Mouse (Mus musculus): Measurements from ENCODE around the gene Slc35a1. TPM values are rescaled to one million over a fixed set of nuclear protein-coding genes. Genes with fewer than 3 reads are reported as not detected.

Slc35a1 gene
- polyA plus RNA-seq, 1 experiment from 2014 or later: 62.4 TPM

GRCm38 (mm10) chr4:34719421-34719820, 32.2 kb upstream of the Slc35a1 start:
- no peaks in the 10 kb centered on the region for H3K9me3 ChIP-seq (ENCODE audit: control insufficient read depth, low read length)
- ATAC-seq (ENCODE audit: low FRiP score) (no peak), DNase-seq (ENCODE audit: low spot score) (no peak)
- H3K4me2 ChIP-seq (replicated peaks; ENCODE audit: low read depth, low read length): no peak overlapping the region
- no peaks in the 10 kb centered on the region for H3K27me3 ChIP-seq (ENCODE audit: control insufficient read depth, insufficient read depth, low read length)
- no peak overlapping the region for H3K4me3 ChIP-seq (ENCODE audit: low read depth, low read length)
- no peak overlapping the region for H3K27ac ChIP-seq (ENCODE audit: low read depth, low read length)
- 97% methylated on average over 12 of the region's 12 CpGs for WGBS
- H3K36me3 ChIP-seq (ENCODE audit: control insufficient read depth, insufficient read depth, low read length): no peaks in the 10 kb centered on the region
- no peak overlapping the region for H3K9ac ChIP-seq (ENCODE audit: low read depth, low read length)
- no peaks in the 10 kb centered on the region for H3K4me1 ChIP-seq (replicated peaks; ENCODE audit: control insufficient read depth, insufficient read depth, low read length)

- H3K4me2 ChIP-seq (replicated peaks; ENCODE audit: low read depth, low read length): no peak overlapping the region
- H3K9ac ChIP-seq (ENCODE audit: low read depth, low read length): no peak overlapping the region
- no peak for ATAC-seq (ENCODE audit: low FRiP score)
- 97% methylated on average over 1 of the region's 1 CpGs for WGBS
- H3K9me3 ChIP-seq (ENCODE audit: control insufficient read depth, low read length): no peaks in the 10 kb centered on the region
- DNase-seq (ENCODE audit: low spot score): no peak
- H3K27ac ChIP-seq (ENCODE audit: low read depth, low read length): no peak overlapping the region
- H3K4me3 ChIP-seq (ENCODE audit: low read depth, low read length): no peak overlapping the region
- H3K27me3 ChIP-seq (ENCODE audit: control insufficient read depth, insufficient read depth, low read length): no peaks in the 10 kb centered on the region
- H3K4me1 ChIP-seq (replicated peaks; ENCODE audit: control insufficient read depth, insufficient read depth, low read length): no peaks in the 10 kb centered on the region
- no peaks in the 10 kb centered on the region for H3K36me3 ChIP-seq (ENCODE audit: control insufficient read depth, insufficient read depth, low read length)
Observed at GRCm38 (mm10) chr4:34715062-34715461, 27.8 kb upstream of the Slc35a1 start.

GRCm38 (mm10) chr4:34708127-34708526, 20.9 kb upstream of the Slc35a1 start:
- Histone ChIP-seq H3K4me1 (replicated peaks; ENCODE audit: control insufficient read depth, insufficient read depth, low read length) (no peaks in the 10 kb centered on the region), H3K9me3 (ENCODE audit: control insufficient read depth, low read length) (no peaks in the 10 kb centered on the region), H3K9ac (ENCODE audit: low read depth, low read length) (no peak overlapping the region), H3K36me3 (ENCODE audit: control insufficient read depth, insufficient read depth, low read length) (no peaks in the 10 kb centered on the region), H3K27ac (ENCODE audit: low read depth, low read length) (no peak overlapping the region), H3K4me2 (replicated peaks; ENCODE audit: low read depth, low read length) (no peak overlapping the region), H3K4me3 (ENCODE audit: low read depth, low read length) (no peak overlapping the region), H3K27me3 (ENCODE audit: control insufficient read depth, insufficient read depth, low read length) (no peaks in the 10 kb centered on the region)
- DNase-seq (ENCODE audit: low spot score) (no peak), ATAC-seq (ENCODE audit: low FRiP score) (no peak)
- 84% methylated on average over 3 of the region's 3 CpGs for WGBS

- Histone ChIP-seq H3K4me3 (ENCODE audit: low read depth, low read length) (no peak overlapping the region), H3K4me2 (replicated peaks; ENCODE audit: low read depth, low read length) (no peak overlapping the region), H3K4me1 (replicated peaks; ENCODE audit: control insufficient read depth, insufficient read depth, low read length) (no peaks in the 10 kb centered on the region), H3K9me3 (ENCODE audit: control insufficient read depth, low read length) (no peaks in the 10 kb centered on the region), H3K36me3 (ENCODE audit: control insufficient read depth, insufficient read depth, low read length) (no peaks in the 10 kb centered on the region), H3K27ac (ENCODE audit: low read depth, low read length) (no peak overlapping the region), H3K27me3 (ENCODE audit: control insufficient read depth, insufficient read depth, low read length) (no peaks in the 10 kb centered on the region), H3K9ac (ENCODE audit: low read depth, low read length) (no peak overlapping the region)
- 73% methylated on average over 3 of the region's 3 CpGs for WGBS
- DNase-seq (ENCODE audit: low spot score): no peak
- no peak for ATAC-seq (ENCODE audit: low FRiP score)
Observed at GRCm38 (mm10) chr4:34707248-34707647, 20.0 kb upstream of the Slc35a1 start.

- no peak overlapping the region for H3K4me3 ChIP-seq (ENCODE audit: low read depth, low read length)
- DNase-seq (ENCODE audit: low spot score): no peak
- no peak for ATAC-seq (ENCODE audit: low FRiP score)
- no peaks in the 10 kb centered on the region for H3K36me3 ChIP-seq (ENCODE audit: control insufficient read depth, insufficient read depth, low read length)
- H3K4me1 ChIP-seq (replicated peaks; ENCODE audit: control insufficient read depth, insufficient read depth, low read length): no peaks in the 10 kb centered on the region
- H3K27me3 ChIP-seq (ENCODE audit: control insufficient read depth, insufficient read depth, low read length): no peaks in the 10 kb centered on the region
- H3K9ac ChIP-seq (ENCODE audit: low read depth, low read length): no peak overlapping the region
- 72% methylated on average over 4 of the region's 4 CpGs for WGBS
- no peaks in the 10 kb centered on the region for H3K9me3 ChIP-seq (ENCODE audit: control insufficient read depth, low read length)
- H3K27ac ChIP-seq (ENCODE audit: low read depth, low read length): no peak overlapping the region
- H3K4me2 ChIP-seq (replicated peaks; ENCODE audit: low read depth, low read length): no peak overlapping the region
Observed at GRCm38 (mm10) chr4:34703029-34703428, 15.8 kb upstream of the Slc35a1 start.

- WGBS: 97% methylated on average over 11 of the region's 11 CpGs
- ATAC-seq (ENCODE audit: low FRiP score): no peak
- Histone ChIP-seq H3K9me3 (ENCODE audit: control insufficient read depth, low read length) (no peaks in the 10 kb centered on the region), H3K4me3 (ENCODE audit: low read depth, low read length) (no peak overlapping the region), H3K4me2 (replicated peaks; ENCODE audit: low read depth, low read length) (no peak overlapping the region), H3K4me1 (replicated peaks; ENCODE audit: control insufficient read depth, insufficient read depth, low read length) (no peaks in the 10 kb centered on the region), H3K36me3 (ENCODE audit: control insufficient read depth, insufficient read depth, low read length) (no peaks in the 10 kb centered on the region), H3K27ac (ENCODE audit: low read depth, low read length) (no peak overlapping the region), H3K27me3 (ENCODE audit: control insufficient read depth, insufficient read depth, low read length) (no peaks in the 10 kb centered on the region), H3K9ac (ENCODE audit: low read depth, low read length) (no peak overlapping the region)
- no peak for DNase-seq (ENCODE audit: low spot score)
Observed at GRCm38 (mm10) chr4:34702231-34702630, 15.0 kb upstream of the Slc35a1 start.

- Histone ChIP-seq H3K9me3 (ENCODE audit: control insufficient read depth, low read length) (no peaks in the 10 kb centered on the region), H3K4me3 (ENCODE audit: low read depth, low read length) (no peak overlapping the region), H3K36me3 (ENCODE audit: control insufficient read depth, insufficient read depth, low read length) (no peaks in the 10 kb centered on the region), H3K9ac (ENCODE audit: low read depth, low read length) (no peak overlapping the region), H3K4me2 (replicated peaks; ENCODE audit: low read depth, low read length) (no peak overlapping the region), H3K27me3 (ENCODE audit: control insufficient read depth, insufficient read depth, low read length) (no peaks in the 10 kb centered on the region), H3K27ac (ENCODE audit: low read depth, low read length) (no peak overlapping the region), H3K4me1 (replicated peaks; ENCODE audit: control insufficient read depth, insufficient read depth, low read length) (no peaks in the 10 kb centered on the region)
- ATAC-seq (ENCODE audit: low FRiP score) (no peak), DNase-seq (ENCODE audit: low spot score) (peak; percentile 73)
- 53% methylated on average over 5 of the region's 5 CpGs for WGBS
Observed at GRCm38 (mm10) chr4:34701528-34701927, 14.3 kb upstream of the Slc35a1 start.

- no peaks in the 10 kb centered on the region for H3K9me3 ChIP-seq (ENCODE audit: control insufficient read depth, low read length)
- ATAC-seq (ENCODE audit: low FRiP score) (no peak), DNase-seq (ENCODE audit: low spot score) (peak; percentile 9)
- no peaks in the 10 kb centered on the region for H3K4me1 ChIP-seq (replicated peaks; ENCODE audit: control insufficient read depth, insufficient read depth, low read length)
- no peaks in the 10 kb centered on the region for H3K27me3 ChIP-seq (ENCODE audit: control insufficient read depth, insufficient read depth, low read length)
- H3K9ac ChIP-seq (ENCODE audit: low read depth, low read length): no peak overlapping the region
- H3K36me3 ChIP-seq (ENCODE audit: control insufficient read depth, insufficient read depth, low read length): no peaks in the 10 kb centered on the region
- no peak overlapping the region for H3K4me3 ChIP-seq (ENCODE audit: low read depth, low read length)
- no peak overlapping the region for H3K27ac ChIP-seq (ENCODE audit: low read depth, low read length)
- 86% methylated on average over 3 of the region's 3 CpGs for WGBS
- no peak overlapping the region for H3K4me2 ChIP-seq (replicated peaks; ENCODE audit: low read depth, low read length)
Observed at GRCm38 (mm10) chr4:34688021-34688420, 783 bp upstream of the Slc35a1 start.

GRCm38 (mm10) chr4:34680530-34680929, 6.7 kb downstream of the Slc35a1 start:
- ATAC-seq (ENCODE audit: low FRiP score) (no peak), DNase-seq (ENCODE audit: low spot score) (no peak)
- 86% methylated on average over 5 of the region's 5 CpGs for WGBS
- Histone ChIP-seq H3K4me2 (replicated peaks; ENCODE audit: low read depth, low read length) (no peak overlapping the region), H3K27ac (ENCODE audit: low read depth, low read length) (no peak overlapping the region), H3K9me3 (ENCODE audit: control insufficient read depth, low read length) (no peaks in the 10 kb centered on the region), H3K4me3 (ENCODE audit: low read depth, low read length) (no peak overlapping the region), H3K9ac (ENCODE audit: low read depth, low read length) (no peak overlapping the region), H3K4me1 (replicated peaks; ENCODE audit: control insufficient read depth, insufficient read depth, low read length) (no peaks in the 10 kb centered on the region), H3K27me3 (ENCODE audit: control insufficient read depth, insufficient read depth, low read length) (no peaks in the 10 kb centered on the region), H3K36me3 (ENCODE audit: control insufficient read depth, insufficient read depth, low read length) (no peaks in the 10 kb centered on the region)
